ENCODE assay signal across 11 mouse cellular contexts in the genomic region with DNA sequence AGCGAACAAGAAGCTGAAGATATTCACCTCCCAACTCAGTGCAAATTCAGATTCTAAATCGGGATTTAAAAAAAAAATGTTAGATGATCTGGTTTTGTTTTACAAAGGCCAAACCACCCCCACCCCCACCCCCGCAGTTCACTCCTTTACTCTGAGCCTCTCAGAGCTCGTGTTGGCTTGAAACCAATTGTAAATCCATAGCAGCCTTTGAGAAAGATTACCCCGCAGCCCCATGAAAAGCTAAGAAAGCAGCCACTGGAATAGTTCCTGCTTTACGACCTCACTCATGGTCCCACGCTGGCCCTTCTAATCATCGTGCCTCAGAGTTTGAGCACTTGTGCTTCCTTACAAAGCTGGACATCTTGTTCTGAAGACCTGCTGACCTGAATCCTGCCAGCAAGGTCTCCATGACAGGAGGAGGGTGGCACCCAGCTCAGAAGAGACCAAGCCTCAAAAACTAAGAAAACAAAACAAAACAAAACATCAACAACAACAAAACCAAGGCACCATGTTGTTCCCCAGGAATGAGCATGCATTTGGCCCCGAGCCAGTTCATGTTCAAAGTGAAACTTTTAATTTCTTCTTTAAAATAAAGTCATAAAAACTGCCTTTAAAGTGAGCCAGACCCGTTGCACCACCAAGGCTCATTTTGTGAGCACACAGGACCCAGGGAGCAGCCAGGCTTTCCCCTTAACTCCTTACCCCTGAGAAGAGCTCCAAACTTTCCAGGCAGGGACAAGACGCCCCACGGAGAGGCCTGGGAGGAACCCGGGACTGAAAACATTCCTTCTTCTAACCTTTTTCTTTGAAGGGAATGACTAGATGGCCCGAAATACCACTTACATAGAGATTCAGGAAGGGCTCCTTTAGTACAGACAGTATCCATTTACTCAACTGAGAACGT.
DNase-seq lines count a peak whose midpoint lies in the region; ATAC-seq and TF ChIP-seq lines count a peak whose summit lies in the region.
"Had no signal": no experiment of that assay in that cellular context is flagged by ENCODE, and none has a peak within 500 bp of the region (broad histone marks: within the 10 kb centered on the region; RNA-seq: fewer than 3 reads in every experiment).

No protein-coding gene starts in this region.

- intact Hi-C loops in heart, adult 2 months (cut with DNase I), result loop anchor here (10.0 kb wide), 1 partner anchor 328 kb away; a partner anchor contains a TSS

- DNase-seq in heart, adult 2 months, result no peak
- no peak for DNase-seq in liver, adult 2 months (ENCODE audit: extremely low read depth, low read depth, low spot score)
- DNase-seq in liver, embryonic 11.5 days (ENCODE audit: low spot score), result no peak
- peak; percentile 82 for DNase-seq in limb, embryonic 14.5 days (ENCODE audit: low spot score)
- DNase-seq in thymus, adult 18-20 months, result no peak
- no peak for DNase-seq in embryo, embryonic 10.5 days (ENCODE audit: low spot score)
- DNase-seq: right cerebral cortex, adult 18-20 months; thymus, adult 2 months had no signal

- no peaks in the 10 kb centered on the region for H3K36me3 ChIP-seq in heart, adult 2 months (ENCODE audit: control insufficient read depth, insufficient read depth, low read length)
- H3K36me3 ChIP-seq in heart, embryonic 11.5 days (ENCODE audit: control insufficient read depth, insufficient read depth, low read length), result no peaks in the 10 kb centered on the region
- no peaks in the 10 kb centered on the region for H3K36me3 ChIP-seq in liver, adult 2 months (ENCODE audit: control insufficient read depth, insufficient read depth, low read length)
- no peaks in the 10 kb centered on the region for H3K36me3 ChIP-seq in liver, embryonic 11.5 days (ENCODE audit: control insufficient read depth, insufficient read depth, low read length)
- no peaks in the 10 kb centered on the region for H3K36me3 ChIP-seq in embryonic facial prominence, embryonic 13.5 days
- no peaks in the 10 kb centered on the region for H3K36me3 ChIP-seq in limb, embryonic 14.5 days (ENCODE audit: control insufficient read depth, insufficient read depth, low read length)

- H3K27ac ChIP-seq in heart, adult 2 months, result peak overlapping the region; percentile 1; the same call in 1 of the 2 replicates
- H3K27ac ChIP-seq in heart, embryonic 11.5 days (ENCODE audit: low read depth, low read length), result no peak overlapping the region
- peak overlapping the region; percentile 47 for H3K27ac ChIP-seq in liver, adult 2 months (replicated peaks; ENCODE audit: insufficient read depth, low read depth, low read length)
- H3K27ac ChIP-seq in liver, embryonic 11.5 days (ENCODE audit: low read depth, low read length), result no peak overlapping the region
- H3K27ac ChIP-seq in embryonic facial prominence, embryonic 13.5 days, result peak overlapping the region; percentile 90
- H3K27ac ChIP-seq in limb, embryonic 14.5 days (replicated peaks; ENCODE audit: low read depth, low read length), result peak overlapping the region; percentile 78

- H3K4me1 ChIP-seq in heart, adult 2 months (ENCODE audit: control insufficient read depth, insufficient read depth, low read length), result peaks cover 4% of the 10 kb centered on the region
- peaks cover 4% of the 10 kb centered on the region; the same call in 1 of the 2 replicates for H3K4me1 ChIP-seq in heart, embryonic 11.5 days (ENCODE audit: control insufficient read depth, insufficient read depth, low read length)
- peaks cover 17% of the 10 kb centered on the region for H3K4me1 ChIP-seq in liver, adult 2 months (ENCODE audit: control insufficient read depth, insufficient read depth, low read length)
- H3K4me1 ChIP-seq in liver, embryonic 11.5 days (replicated peaks; ENCODE audit: control insufficient read depth, insufficient read depth, low read length), result no peaks in the 10 kb centered on the region; the same call in 1 of the 2 replicates
- H3K4me1 ChIP-seq in embryonic facial prominence, embryonic 13.5 days, result peaks cover 46% of the 10 kb centered on the region
- H3K4me1 ChIP-seq in limb, embryonic 14.5 days (ENCODE audit: control insufficient read depth, insufficient read depth, low read length), result peaks cover 46% of the 10 kb centered on the region

- TF ChIP-seq EP300 in heart, adult 2 months (IDR thresholded peaks at IDR 0.05; ENCODE audit: insufficient read depth, low read depth, low read length), result no peak

- TF ChIP-seq CTCF in heart, adult 2 months (IDR thresholded peaks at IDR 0.05), result no peak
- no peak for TF ChIP-seq CTCF in liver, adult 2 months (IDR thresholded peaks at IDR 0.05; ENCODE audit: low read depth, low read length)

- TF ChIP-seq POLR2A in heart, adult 2 months (IDR thresholded peaks at IDR 0.05; ENCODE audit: insufficient read depth, low read depth, low read length), result no peak
- no peak for TF ChIP-seq POLR2A in liver, adult 2 months (IDR thresholded peaks at IDR 0.05; ENCODE audit: extremely low read depth, insufficient read depth, low read length)
- TF ChIP-seq POLR2A in limb, embryonic 14.5 days (IDR thresholded peaks at IDR 0.05; ENCODE audit: borderline replicate concordance, extremely low read depth, insufficient read depth, insufficient read length), result no peak

- no peaks in the 10 kb centered on the region for H3K79me2 ChIP-seq in heart, adult 2 months (replicated peaks; ENCODE audit: control insufficient read depth, insufficient read depth, low read length)
- H3K79me2 ChIP-seq in liver, adult 2 months (ENCODE audit: control insufficient read depth, insufficient read depth, low read length), result no peaks in the 10 kb centered on the region

- no peak overlapping the region for H3K9ac ChIP-seq in heart, adult 2 months (ENCODE audit: low read depth, low read length)
- H3K9ac ChIP-seq in heart, embryonic 11.5 days (ENCODE audit: low read depth, low read length), result no peak overlapping the region
- H3K9ac ChIP-seq in liver, adult 2 months (ENCODE audit: low read depth, low read length), result no peak overlapping the region
- H3K9ac ChIP-seq in liver, embryonic 11.5 days (ENCODE audit: low read depth, low read length), result no peak overlapping the region
- H3K9ac ChIP-seq in embryonic facial prominence, embryonic 13.5 days, result no peak overlapping the region
- H3K9ac ChIP-seq in limb, embryonic 14.5 days (ENCODE audit: low read depth, low read length, severe bottlenecking), result no peak overlapping the region

- no peak overlapping the region for H3K4me3 ChIP-seq in heart, adult 2 months
- no peak overlapping the region for H3K4me3 ChIP-seq in heart, embryonic 11.5 days (ENCODE audit: low read depth, low read length)
- H3K4me3 ChIP-seq in liver, adult 2 months (ENCODE audit: insufficient read depth, low read depth, low read length), result no peak overlapping the region
- no peak overlapping the region for H3K4me3 ChIP-seq in liver, embryonic 11.5 days (ENCODE audit: low read depth, low read length)
- no peak overlapping the region for H3K4me3 ChIP-seq in embryonic facial prominence, embryonic 13.5 days
- no peak overlapping the region for H3K4me3 ChIP-seq in limb, embryonic 14.5 days (replicated peaks; ENCODE audit: low read length)

- 62% methylated on average over 15 of the region's 15 CpGs for WGBS in heart, adult 2 months
- 62% methylated on average over 15 of the region's 15 CpGs for WGBS in heart, embryonic 11.5 days (ENCODE audit: insufficient replicate concordance)
- 66% methylated on average over 15 of the region's 15 CpGs for WGBS in liver, adult 2 months
- 72% methylated on average over 15 of the region's 15 CpGs for WGBS in liver, embryonic 11.5 days
- WGBS in embryonic facial prominence, embryonic 13.5 days, result 34% methylated on average over 15 of the region's 15 CpGs
- WGBS in limb, embryonic 14.5 days, result 19% methylated on average over 15 of the region's 15 CpGs

- H3K4me2 ChIP-seq in heart, embryonic 11.5 days, result no peak overlapping the region
- no peak overlapping the region for H3K4me2 ChIP-seq in liver, embryonic 11.5 days
- H3K4me2 ChIP-seq in embryonic facial prominence, embryonic 13.5 days, result peak overlapping the region; percentile 20; the same call in 1 of the 2 replicates
- peak overlapping the region; percentile 17; the same call in 1 of the 2 replicates for H3K4me2 ChIP-seq in limb, embryonic 14.5 days (replicated peaks; ENCODE audit: low read depth, low read length, severe bottlenecking)

- H3K27me3 ChIP-seq in heart, adult 2 months (ENCODE audit: control insufficient read depth, insufficient read depth, low read length), result no peaks in the 10 kb centered on the region
- H3K27me3 ChIP-seq in heart, embryonic 11.5 days (ENCODE audit: control insufficient read depth, insufficient read depth, low read length), result no peaks in the 10 kb centered on the region; the same call in 1 of the 2 replicates
- no peaks in the 10 kb centered on the region for H3K27me3 ChIP-seq in liver, adult 2 months (ENCODE audit: control insufficient read depth, insufficient read depth, low read length)
- no peaks in the 10 kb centered on the region for H3K27me3 ChIP-seq in liver, embryonic 11.5 days (replicated peaks; ENCODE audit: control insufficient read depth, insufficient read depth, low read length)
- no peaks in the 10 kb centered on the region for H3K27me3 ChIP-seq in embryonic facial prominence, embryonic 13.5 days
- no peaks in the 10 kb centered on the region for H3K27me3 ChIP-seq in limb, embryonic 14.5 days (ENCODE audit: control insufficient read depth, insufficient read depth, low read length)

- no peaks in the 10 kb centered on the region for H3K9me3 ChIP-seq in heart, embryonic 11.5 days (replicated peaks; ENCODE audit: control insufficient read depth, low read length)
- H3K9me3 ChIP-seq in liver, embryonic 11.5 days (ENCODE audit: control insufficient read depth, low read length), result no peaks in the 10 kb centered on the region
- no peaks in the 10 kb centered on the region for H3K9me3 ChIP-seq in embryonic facial prominence, embryonic 13.5 days
- H3K9me3 ChIP-seq in limb, embryonic 14.5 days (ENCODE audit: control insufficient read depth, low read length), result no peaks in the 10 kb centered on the region

- ATAC-seq in heart, embryonic 11.5 days (replicated peaks; ENCODE audit: insufficient number of reproducible peaks, low FRiP score, low TSS enrichment), result no peak
- ATAC-seq in liver, embryonic 11.5 days (replicated peaks; ENCODE audit: low FRiP score), result no peak
- ATAC-seq in embryonic facial prominence, embryonic 13.5 days (ENCODE audit: insufficient number of reproducible peaks, insufficient read depth, low FRiP score, low TSS enrichment, low read depth), result no peak
- ATAC-seq in limb, embryonic 14.5 days (ENCODE audit: low FRiP score, low read depth), result peak; percentile 81
- ATAC-seq: forebrain, embryonic 14.5 days had no signal

Comparison
In these comparisons a context has a peak if more than half of its experiments do, and no peak if none do; other contexts are left out.
1. H3K27ac ChIP-seq: peak in heart, adult 2 months (single experiment), liver, adult 2 months (single experiment), embryonic facial prominence, embryonic 13.5 days (single experiment) and limb, embryonic 14.5 days (single experiment); none in heart, embryonic 11.5 days (single experiment) and liver, embryonic 11.5 days (single experiment).
2. H3K4me2 ChIP-seq: peak in embryonic facial prominence, embryonic 13.5 days (single experiment) and limb, embryonic 14.5 days (single experiment); none in heart, embryonic 11.5 days (single experiment) and liver, embryonic 11.5 days (single experiment).